Mouse (Mus musculus) urinary bladder, adult 2 months (tissue): ENCODE results near the gene C7. TPM values are rescaled to one million over a fixed set of nuclear protein-coding genes. Genes with fewer than 3 reads are reported as not detected.

Experiments
- DNase-seq: peaks from one replicate; pipeline ENCODE4 v3.0.0; 2022; ENCODE audit warnings: low spot score
- polyA plus RNA-seq: library from polyadenylated mRNA; depleted of rRNA; stranded (reverse); fragments of >200 nt; gene quantifications from 2 replicates; pipeline ENCODE4 v1.2.3, GENCODE M21; 2012; rRNA removed

C7 gene
- polyA plus RNA-seq, 1 experiment = 51.5 TPM

DNA sequence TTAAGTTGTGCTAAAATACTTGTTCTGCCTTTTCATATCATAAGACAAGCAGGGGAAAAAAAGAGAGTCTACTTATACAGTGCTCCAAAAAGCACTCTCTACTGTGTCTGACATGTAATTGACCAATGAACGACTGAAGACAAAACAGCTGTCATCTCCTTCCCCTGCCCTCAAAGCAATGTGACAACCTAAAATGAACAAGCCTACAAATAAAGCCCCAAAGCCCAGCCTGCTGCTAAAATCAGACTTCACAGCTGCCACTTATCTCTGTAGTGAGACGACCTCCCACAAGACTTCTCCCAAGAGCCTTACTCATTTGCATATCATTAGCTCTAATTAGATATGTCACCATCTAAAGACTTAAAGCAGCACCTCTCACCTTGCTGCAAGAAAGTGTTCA, 60.6 kb downstream of the C7 start:
- DNase-seq = no peak

DNA sequence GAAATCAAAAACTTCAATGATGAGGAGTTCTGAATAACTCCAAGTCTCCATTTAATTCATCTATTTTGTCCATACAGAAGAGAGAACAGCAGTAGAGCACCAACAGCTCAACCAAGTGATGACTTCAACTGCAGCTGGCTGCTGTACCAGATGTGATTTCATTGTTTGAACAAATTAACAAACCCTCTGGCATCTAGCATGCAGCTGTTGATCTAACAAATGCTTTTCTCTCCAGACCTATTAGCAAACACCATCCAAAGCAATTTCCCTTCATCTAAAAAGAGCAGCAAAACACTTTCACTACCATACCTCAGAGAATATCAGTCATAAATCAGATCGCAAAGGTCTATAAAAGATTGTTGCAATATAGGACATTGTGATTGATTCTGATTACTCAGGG, 90.2 kb downstream of the C7 start:
- DNase-seq = no peak

Other genes with a start within 250 kb of the C7 start
- not detected in 2 replicates for gene Mroh2b, start 165.0 kb downstream of the C7 start, polyA plus RNA-seq
- 2.9 and 4.0 TPM in 2 replicates for gene Card6, start 44.8 kb upstream of the C7 start, polyA plus RNA-seq
- gene Rpl37, start 52.9 kb upstream of the C7 start, polyA plus RNA-seq = 1,831 and 1,970 TPM in 2 replicates
- gene Prkaa1, start 80.1 kb upstream of the C7 start, polyA plus RNA-seq = 19.3 and 20.1 TPM in 2 replicates
- 31.0 and 38.4 TPM in 2 replicates for gene Ttc33, start 121.8 kb upstream of the C7 start, polyA plus RNA-seq
- 8.0 and 9.6 TPM in 2 replicates for gene Ptger4, start 180.4 kb upstream of the C7 start, polyA plus RNA-seq